Mouse (Mus musculus): Measurements from ENCODE around the gene BC004004.

- TF ChIP-seq E2F4 (IDR thresholded peaks at IDR 0.05; ENCODE audit: insufficient read depth) (no peak), POLR2A (IDR thresholded peaks at IDR 0.05; ENCODE audit: insufficient read length, low read depth) (no peak), MYOG (IDR thresholded peaks at IDR 0.05; ENCODE audit: control insufficient read depth in 1 of 3, insufficient read depth in 1 of 3, insufficient read length in 2 of 3, low read depth in 2 of 3) (no peak), USF1 (IDR thresholded peaks at IDR 0.05; ENCODE audit: low read depth) (no peak), POLR2AphosphoS2 (IDR thresholded peaks at IDR 0.05; ENCODE audit: insufficient read length, low read depth) (no peak), TCF3 (IDR thresholded peaks at IDR 0.05; ENCODE audit: insufficient read length, low read depth) (no peak), TCF12 (IDR thresholded peaks at IDR 0.05; ENCODE audit: insufficient read depth, poor library complexity, severe bottlenecking) (no peak), MAX (IDR thresholded peaks at IDR 0.05; ENCODE audit: low read depth) (no peak), CEBPB (IDR thresholded peaks at IDR 0.05; ENCODE audit: insufficient read depth, poor library complexity, severe bottlenecking) (no peak), SRF (IDR thresholded peaks at IDR 0.05; ENCODE audit: control insufficient read depth, insufficient read length, low read depth) (no peak), MYOD1 (IDR thresholded peaks at IDR 0.05; ENCODE audit: control insufficient read depth in 1 of 3, insufficient read length in 2 of 3, low read depth in 2 of 3) (no peak)
Observed at GRCm38 (mm10) chr17:29305871-29306270, 37.3 kb downstream of the BC004004 start.
